Comparison of ENCODE assay signal across 39 mouse cellular contexts in genomic region chr2:154000501-154000900, GRCm38 (mm10). TPM values are rescaled to one million over a fixed set of nuclear protein-coding genes. Genes with fewer than 3 reads are reported as not detected.
"Had no signal": no experiment of that assay in that cellular context is flagged by ENCODE, and none has a peak within 500 bp of the region (broad histone marks: within the 10 kb centered on the region; RNA-seq: fewer than 3 reads in every experiment).

No protein-coding gene starts in this region.

- H3K4me3 ChIP-seq: embryonic facial prominence, embryonic 10.5 days; embryonic facial prominence, embryonic 12.5 days; embryonic facial prominence, embryonic 13.5 days; embryonic facial prominence, embryonic 15.5 days; erythroblast, embryonic 14.5 days; forebrain, embryonic 10.5 days; forebrain, embryonic 12.5 days; forebrain, embryonic 13.5 days; forebrain, embryonic 15.5 days; gastrocnemius, adult 2 months; heart, adult 2 months had no signal

- H3K27me3 ChIP-seq: embryonic facial prominence, embryonic 12.5 days; embryonic facial prominence, embryonic 13.5 days; embryonic facial prominence, embryonic 15.5 days; forebrain, embryonic 12.5 days; forebrain, embryonic 13.5 days; forebrain, embryonic 15.5 days had no signal

- H3K9me3 ChIP-seq: embryonic facial prominence, embryonic 10.5 days; embryonic facial prominence, embryonic 12.5 days; embryonic facial prominence, embryonic 13.5 days; embryonic facial prominence, embryonic 15.5 days; forebrain, embryonic 10.5 days; forebrain, embryonic 12.5 days; forebrain, embryonic 13.5 days; forebrain, embryonic 15.5 days had no signal

- H3K27ac ChIP-seq: embryonic facial prominence, embryonic 10.5 days; embryonic facial prominence, embryonic 12.5 days; embryonic facial prominence, embryonic 13.5 days; embryonic facial prominence, embryonic 15.5 days; forebrain, embryonic 10.5 days; forebrain, embryonic 12.5 days; forebrain, embryonic 13.5 days; forebrain, embryonic 15.5 days; gastrocnemius, adult 2 months; heart, adult 2 months had no signal

- H3K4me2 ChIP-seq: embryonic facial prominence, embryonic 12.5 days; embryonic facial prominence, embryonic 13.5 days; embryonic facial prominence, embryonic 15.5 days; forebrain, embryonic 12.5 days; forebrain, embryonic 13.5 days; forebrain, embryonic 15.5 days had no signal

- ATAC-seq: forebrain, embryonic 13.5 days; forebrain, embryonic 14.5 days; forebrain, embryonic 15.5 days; forebrain, embryonic 16.5 days; forebrain, postnatal 0 days had no signal

- H3K4me1 ChIP-seq: embryonic facial prominence, embryonic 10.5 days; embryonic facial prominence, embryonic 12.5 days; embryonic facial prominence, embryonic 15.5 days; forebrain, embryonic 13.5 days; forebrain, embryonic 15.5 days had no signal

- H3K36me3 ChIP-seq: embryonic facial prominence, embryonic 10.5 days; embryonic facial prominence, embryonic 12.5 days; embryonic facial prominence, embryonic 13.5 days; embryonic facial prominence, embryonic 15.5 days; forebrain, embryonic 10.5 days; forebrain, embryonic 12.5 days; forebrain, embryonic 15.5 days had no signal

- H3K9ac ChIP-seq: embryonic facial prominence, embryonic 12.5 days; embryonic facial prominence, embryonic 13.5 days; embryonic facial prominence, embryonic 15.5 days; forebrain, embryonic 12.5 days; forebrain, embryonic 13.5 days; forebrain, embryonic 15.5 days; forebrain, postnatal 0 days had no signal

- DNase-seq: cerebellum, adult 2 months; cerebellum, adult 8-10 months; cerebellum, adult 9-11 months; cerebellum, postnatal 10 days; cerebellum, postnatal 14 days; cerebellum, postnatal 25 days; cerebellum, postnatal 36 days; embryo, embryonic 11 days; forebrain, postnatal 0 days; gastrocnemius, adult 2 months; gastrocnemius, postnatal 10 days; gastrocnemius, postnatal 14 days; gastrocnemius, postnatal 25 days; gastrocnemius, postnatal 36 days; heart, adult 18-20 months; heart, adult 2 months had no signal

RNA-seq across cellular contexts. Expression of gene Bpifa2, which starts 7.6 kb away (rescaled TPM):
- total RNA-seq: common myeloid progenitor, adult 5-6 weeks; forebrain, postnatal 0 days; gastrocnemius, adult 18-20 months; gastrocnemius, adult 2 months; gastrocnemius, adult 8-10 months; gastrocnemius, postnatal 10 days; gastrocnemius, postnatal 14 days; gastrocnemius, postnatal 25 days; gastrocnemius, postnatal 36 days; gastrocnemius, postnatal 4 days; granulocyte monocyte progenitor cell, adult 5-6 weeks; heart, adult 18-20 months; heart, adult 2 months; heart, adult 8-10 months had no signal
- polyA plus RNA-seq: cerebellum, adult 2 months; cortical plate, adult 2 months; embryonic facial prominence, embryonic 10.5 days; embryonic facial prominence, embryonic 11.5 days; embryonic facial prominence, embryonic 12.5 days; embryonic facial prominence, embryonic 13.5 days; embryonic facial prominence, embryonic 15.5 days; erythroblast, embryonic 14.5 days; forebrain, embryonic 10.5 days; forebrain, embryonic 11.5 days; forebrain, embryonic 12.5 days; forebrain, embryonic 13.5 days; forebrain, embryonic 14.5 days; forebrain, embryonic 15.5 days; forebrain, embryonic 16.5 days; forebrain, postnatal 0 days; frontal cortex, adult 2 months; gonadal fat pad, adult 2 months; heart, adult 2 months had no signal

RNA-seq across cellular contexts. Expression of gene Bpifa6, which starts 25.8 kb away (rescaled TPM):
- total RNA-seq: common myeloid progenitor, adult 5-6 weeks; forebrain, postnatal 0 days; gastrocnemius, adult 18-20 months; gastrocnemius, adult 2 months; gastrocnemius, postnatal 10 days; gastrocnemius, postnatal 14 days; gastrocnemius, postnatal 25 days; gastrocnemius, postnatal 36 days; gastrocnemius, postnatal 4 days; granulocyte monocyte progenitor cell, adult 5-6 weeks; heart, adult 18-20 months; heart, adult 2 months; heart, adult 8-10 months had no signal
- polyA plus RNA-seq: cerebellum, adult 2 months; cortical plate, adult 2 months; embryonic facial prominence, embryonic 10.5 days; embryonic facial prominence, embryonic 11.5 days; embryonic facial prominence, embryonic 12.5 days; embryonic facial prominence, embryonic 13.5 days; embryonic facial prominence, embryonic 14.5 days; embryonic facial prominence, embryonic 15.5 days; erythroblast, embryonic 14.5 days; forebrain, embryonic 10.5 days; forebrain, embryonic 11.5 days; forebrain, embryonic 12.5 days; forebrain, embryonic 13.5 days; forebrain, embryonic 14.5 days; forebrain, embryonic 15.5 days; forebrain, embryonic 16.5 days; forebrain, postnatal 0 days; frontal cortex, adult 2 months; gonadal fat pad, adult 2 months had no signal
